Mouse (Mus musculus) cerebellum, postnatal 10 days (tissue): ENCODE measurements at regions not wholly inside any gene's neighbourhood (a gene's known extent, or its start where the extent isn't known, plus 50 kb on each side); places are given as distances from the start of the nearest gene placed in this dataset.

ENCODE experiments used
- DNase-seq, 2 experiments: peaks; one replicate each; pipeline ENCODE4 v3.0.0; 2021; ENCODE audit warnings: mixed read lengths in 2 of 2

DNA sequence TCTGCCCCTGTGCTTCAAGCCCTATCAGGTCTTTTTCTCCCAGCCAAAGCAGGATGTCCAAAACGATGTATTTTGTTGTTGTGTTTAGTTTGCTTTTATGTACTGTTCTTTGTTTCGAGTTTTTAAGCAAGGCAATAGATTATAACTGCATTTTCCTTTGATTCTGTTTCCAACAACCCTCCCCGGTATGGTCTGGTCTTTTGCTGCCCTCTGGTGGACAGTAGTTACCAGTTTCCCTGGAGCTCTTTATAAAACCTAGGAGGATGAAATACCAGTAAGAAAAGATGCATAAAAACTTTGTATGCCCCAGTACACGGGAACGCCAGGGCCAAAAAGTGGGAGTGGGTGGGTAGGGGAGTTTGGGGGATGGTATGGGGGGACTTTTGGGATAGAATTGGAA, 73.9 kb upstream of the Itm2a start:
- DNase-seq = peak; percentile 65 to 69

DNA sequence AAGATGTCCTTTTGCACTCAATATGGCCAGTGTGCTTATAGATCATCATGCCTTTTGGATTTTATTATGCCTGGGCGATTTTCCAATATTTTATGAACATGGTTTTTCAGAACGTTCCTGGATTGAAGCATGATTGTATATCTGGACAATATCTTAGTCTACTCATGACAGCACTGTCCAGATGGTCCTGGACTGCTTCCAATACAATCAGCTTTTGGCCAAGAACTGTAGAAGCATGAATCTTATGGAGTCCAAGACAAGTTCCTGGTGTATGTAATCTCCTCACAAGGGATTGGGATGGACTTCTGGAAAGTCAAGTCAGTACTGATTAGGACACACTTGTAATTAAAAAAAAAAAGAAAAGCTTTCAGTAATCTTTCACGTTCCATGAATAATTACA, 66.1 kb upstream of the Itm2a start:
- peak; percentile 44 to 54 for DNase-seq
